Mouse (Mus musculus) midbrain, postnatal 0 days (tissue): ENCODE measurements around the gene Ppil2. TPM values are rescaled to one million over a fixed set of nuclear protein-coding genes. Genes with fewer than 3 reads are reported as not detected.

Experiments used
- ATAC-seq: fragments of 200-750 bp; cut with Nextera tagmentation; 2 replicates; pipeline ENCODE4 v1.8.0; 2017; ENCODE audit warnings: moderate number of reproducible peaks, mild to moderate bottlenecking, moderate TSS enrichment, moderate library complexity; ENCODE audit not compliant: low FRiP score
- DNase-seq: peaks from one replicate; pipeline ENCODE4 v3.0.0-alpha.2; 2015; ENCODE audit warnings: low spot score
- H3K27ac ChIP-seq: fragments of 300-500 bp; sonication (generic); 2 replicates; pipeline ENCODE4 v1.5.1; 2014; ENCODE audit warnings: low read depth, mild to moderate bottlenecking, low read length, mixed read lengths
- H3K27me3 ChIP-seq: fragments of 300-500 bp; sonication (generic); 2 replicates; pipeline ENCODE4 v1.6.1; 2014; ENCODE audit warnings: low read length, control low read depth, mixed read lengths; ENCODE audit not compliant: insufficient read depth
- H3K36me3 ChIP-seq: fragments of 300-500 bp; sonication (generic); 2 replicates; pipeline ENCODE4 v1.6.1; 2014; ENCODE audit warnings: low read length, control low read depth, mixed read lengths; ENCODE audit not compliant: insufficient read depth
- H3K4me1 ChIP-seq: fragments of 300-500 bp; sonication (generic); 2 replicates; pipeline ENCODE4 v1.6.1; 2014; ENCODE audit warnings: mild to moderate bottlenecking, control low read depth, antibody characterized with exemption, low read length, mixed read lengths; ENCODE audit not compliant: insufficient read depth
- H3K4me2 ChIP-seq: fragments of 300-500 bp; sonication (generic); 2 replicates; pipeline ENCODE4 v1.6.1; 2014; ENCODE audit warnings: low read depth, mild to moderate bottlenecking, low read length, mixed read lengths; ENCODE audit not compliant: poor library complexity, severe bottlenecking
- H3K4me3 ChIP-seq: fragments of 300-500 bp; sonication (generic); 2 replicates; pipeline ENCODE4 v1.5.1; 2014; ENCODE audit warnings: low read depth, mild to moderate bottlenecking, low read length, moderate library complexity
- H3K9ac ChIP-seq: fragments of 300-500 bp; sonication (generic); replicated peaks from 2 replicates; pipeline ENCODE4 v1.6.1; 2014; ENCODE audit warnings: mild to moderate bottlenecking, low read length, moderate library complexity, mixed read lengths; ENCODE audit not compliant: poor library complexity, severe bottlenecking
- H3K9me3 ChIP-seq: fragments of 300-500 bp; sonication (generic); 2 replicates; pipeline ENCODE4 v1.6.1; 2016; ENCODE audit warnings: low read length, control low read depth
- CTCF ChIP-seq: IDR thresholded peaks from 2 replicates; pipeline ENCODE4 v1.5.1; 2016; ENCODE audit warnings: antibody characterized with exemption, mild to moderate bottlenecking
- WGBS: fragments of 180-500 bp; shearing (Covaris S2); extraction: QIAGEN DNeasy Blood & Tissue Kit; methylation state at CpG from one replicate; pipeline ENCODE4 v1.1.7; 2014; 5-methylcytosine and 5-hydroxymethylcytosine counted together
- polyA plus RNA-seq: library from polyadenylated mRNA; unstranded; fragments of >200 nt; fragmentation: Nextera tagmentation; extraction: Ambion mirVana; gene quantifications from 2 replicates; pipeline ENCODE4 v1.2.1, GENCODE M21; 2015
- total RNA-seq: library from RNA; depleted of rRNA; stranded (reverse); fragments of >200 nt; gene quantifications from 2 replicates; pipeline ENCODE4 v1.2.3, GENCODE M21; 2014

Ppil2 gene
- total and polyA plus RNA-seq, 2 experiments from 2014 or later, result 88.2 to 100 TPM

DNA sequence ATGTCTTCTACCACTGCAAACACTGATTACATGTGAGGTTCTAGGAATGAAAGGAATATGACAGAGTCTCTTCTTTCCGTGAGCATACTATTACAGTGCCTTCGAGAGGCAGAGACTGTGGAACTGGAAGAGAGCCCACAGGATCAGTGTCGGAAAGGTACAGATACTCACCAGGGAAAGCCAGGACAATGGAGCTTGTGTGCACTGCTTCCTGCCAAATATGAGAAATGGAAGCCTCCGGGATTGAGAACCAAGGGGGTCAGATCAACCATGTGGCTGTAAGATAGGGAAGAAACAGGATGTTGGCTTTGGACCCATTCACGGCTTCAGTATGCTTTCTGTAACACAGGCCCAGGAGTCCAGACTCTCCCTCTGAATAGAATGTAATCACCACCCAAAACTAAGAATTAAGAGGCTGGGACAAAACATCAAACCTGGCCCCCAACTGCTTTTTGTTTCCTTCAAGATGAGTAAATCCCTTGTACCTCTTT lies 6.3 kb upstream of the Ppil2 start:
- Histone ChIP-seq H3K4me1 (no peaks in the 10 kb centered on the region), H3K9me3 (no peaks in the 10 kb centered on the region), H3K4me3 (no peak overlapping the region), H3K36me3 (no peaks in the 10 kb centered on the region), H3K4me2 (no peak overlapping the region), H3K9ac (no peak overlapping the region), H3K27ac (no peak overlapping the region), H3K27me3 (no peaks in the 10 kb centered on the region)
- whole genome bisulfite sequencing, result 84% methylated on average over 5 of the region's 5 CpGs
- no peak for DNase-seq
- ATAC-seq, result no peak
- no peak for TF ChIP-seq CTCF

DNA sequence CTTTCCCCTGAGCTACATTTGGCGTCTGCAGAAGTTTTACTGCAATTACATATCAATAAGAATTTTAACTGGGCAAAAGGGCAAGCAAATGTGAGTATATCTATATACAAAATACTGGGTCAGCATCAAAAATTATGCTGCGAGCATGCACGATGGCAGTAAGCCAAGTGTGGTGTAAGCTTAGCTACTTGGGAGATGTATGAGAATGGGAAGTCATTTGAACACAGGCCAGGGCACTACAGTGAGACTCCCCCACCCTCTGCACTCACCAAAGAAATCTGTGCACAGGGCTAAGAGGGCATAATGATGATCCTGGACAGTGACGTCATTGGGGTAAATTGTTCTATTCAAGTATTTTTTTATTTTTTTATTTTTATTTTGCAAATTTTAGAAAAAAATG lies 6.5 kb downstream of the Ppil2 start:
- no peak overlapping the region for H3K4me2 ChIP-seq
- H3K27ac ChIP-seq, result no peak overlapping the region
- DNase-seq (no peak), ATAC-seq (no peak)
- TF ChIP-seq CTCF, result no peak
- no peaks in the 10 kb centered on the region for H3K27me3 ChIP-seq
- H3K36me3 ChIP-seq, result peaks cover 24% of the 10 kb centered on the region
- 79% methylated on average over 4 of the region's 4 CpGs for WGBS
- H3K9ac ChIP-seq, result no peak overlapping the region
- no peak overlapping the region for H3K4me3 ChIP-seq
- no peaks in the 10 kb centered on the region for H3K9me3 ChIP-seq
- peaks cover under 1% of the 10 kb centered on the region; the same call in 1 of the 2 replicates for H3K4me1 ChIP-seq

DNA sequence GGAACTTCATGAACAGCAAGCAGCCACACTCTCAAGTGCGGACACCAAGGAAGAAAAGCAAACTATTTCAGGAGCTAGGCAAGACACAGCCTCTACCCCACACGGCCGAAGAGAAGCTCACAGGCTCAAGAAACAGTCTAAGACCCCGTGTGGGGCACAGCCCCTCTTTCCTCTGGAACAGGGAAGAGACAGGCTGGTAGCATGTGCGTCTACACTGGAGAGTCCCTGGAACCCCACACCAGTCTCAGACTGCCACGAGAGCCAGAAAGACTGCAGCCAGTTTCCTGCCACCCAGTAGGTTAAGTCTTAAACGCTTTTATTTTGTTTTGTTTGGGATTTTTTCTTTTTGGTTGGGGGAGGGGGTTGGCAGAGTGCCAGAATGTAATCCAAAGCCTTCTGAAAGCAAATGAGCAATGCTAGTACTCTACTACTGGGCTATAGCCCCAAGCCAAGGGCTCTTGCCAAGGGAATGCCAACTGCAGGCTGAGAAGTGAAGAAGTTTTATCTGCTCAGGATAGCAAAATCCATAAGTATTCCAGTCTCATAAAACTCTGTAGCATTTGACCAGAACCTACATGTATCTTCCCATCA lies 8.3 kb downstream of the Ppil2 start:
- WGBS, result 63% methylated on average over 7 of the region's 7 CpGs
- ATAC-seq, result no peak
- peak; percentile 52 for DNase-seq
- Histone ChIP-seq H3K27ac (no peak overlapping the region), H3K4me2 (no peak overlapping the region), H3K9me3 (no peaks in the 10 kb centered on the region), H3K9ac (no peak overlapping the region), H3K27me3 (no peaks in the 10 kb centered on the region), H3K36me3 (peaks cover 30% of the 10 kb centered on the region), H3K4me3 (no peak overlapping the region), H3K4me1 (no peaks in the 10 kb centered on the region)
- TF ChIP-seq CTCF, result no peak

DNA sequence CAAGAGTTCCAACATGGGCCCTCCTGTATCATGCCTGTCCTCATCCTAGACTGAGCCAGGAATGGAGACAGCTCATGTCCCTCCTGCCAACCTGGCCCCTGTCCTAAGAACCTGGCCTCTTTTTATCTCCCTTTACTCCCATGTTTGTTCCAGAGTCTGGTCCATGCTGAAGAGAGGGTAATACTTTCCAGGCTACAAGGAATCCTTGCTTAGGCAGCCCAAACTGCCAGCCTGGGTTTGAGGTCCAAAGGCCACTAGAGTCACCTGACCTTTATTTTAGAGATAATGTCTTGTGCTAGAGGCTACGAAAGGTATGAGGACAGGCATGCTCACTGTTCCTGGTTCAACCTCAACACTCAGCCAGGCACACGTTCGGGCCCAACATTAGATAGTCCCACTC lies 14.1 kb downstream of the Ppil2 start:
- no peak overlapping the region for H3K9ac ChIP-seq
- no peaks in the 10 kb centered on the region for H3K9me3 ChIP-seq
- no peak overlapping the region for H3K4me2 ChIP-seq
- TF ChIP-seq CTCF, result no peak
- no peak overlapping the region for H3K4me3 ChIP-seq
- ATAC-seq (no peak), DNase-seq (no peak)
- 96% methylated on average over 3 of the region's 3 CpGs for WGBS
- no peak overlapping the region for H3K27ac ChIP-seq
- H3K36me3 ChIP-seq, result peaks cover 52% of the 10 kb centered on the region
- no peaks in the 10 kb centered on the region for H3K27me3 ChIP-seq
- H3K4me1 ChIP-seq, result no peaks in the 10 kb centered on the region

DNA sequence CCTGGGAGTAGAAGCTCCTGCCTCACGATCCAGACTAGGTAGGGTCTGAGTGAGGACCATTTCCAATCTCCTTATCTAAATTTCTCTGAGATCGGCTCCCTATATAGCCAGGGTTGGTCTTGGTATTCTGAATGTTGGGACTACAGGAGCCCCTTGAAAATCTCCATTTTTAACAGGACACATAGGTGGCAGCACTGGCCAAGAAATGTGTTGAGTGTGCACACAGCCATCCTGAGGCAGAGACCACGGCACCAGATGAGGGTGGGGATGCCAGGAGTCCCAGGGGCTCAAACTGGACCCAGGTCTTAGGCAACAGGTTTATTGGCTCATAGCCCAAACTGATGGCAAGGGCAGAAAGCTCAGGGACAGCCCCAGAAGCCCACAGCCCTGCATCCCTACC lies 22.7 kb downstream of the Ppil2 start:
- 0 out of 2 replicates have a peak, but pooled peaks have one; percentile 21 for ATAC-seq
- Histone ChIP-seq H3K27me3 (no peaks in the 10 kb centered on the region), H3K36me3 (peaks cover 71% of the 10 kb centered on the region), H3K27ac (no peak overlapping the region; the same call in 1 of the 2 replicates), H3K4me1 (no peaks in the 10 kb centered on the region), H3K9ac (no peak overlapping the region), H3K4me3 (no peak overlapping the region), H3K9me3 (no peaks in the 10 kb centered on the region), H3K4me2 (no peak overlapping the region)
- 69% methylated on average over 3 of the region's 3 CpGs for WGBS
- DNase-seq, result peak; percentile 53
- peak; percentile 60 for TF ChIP-seq CTCF

DNA sequence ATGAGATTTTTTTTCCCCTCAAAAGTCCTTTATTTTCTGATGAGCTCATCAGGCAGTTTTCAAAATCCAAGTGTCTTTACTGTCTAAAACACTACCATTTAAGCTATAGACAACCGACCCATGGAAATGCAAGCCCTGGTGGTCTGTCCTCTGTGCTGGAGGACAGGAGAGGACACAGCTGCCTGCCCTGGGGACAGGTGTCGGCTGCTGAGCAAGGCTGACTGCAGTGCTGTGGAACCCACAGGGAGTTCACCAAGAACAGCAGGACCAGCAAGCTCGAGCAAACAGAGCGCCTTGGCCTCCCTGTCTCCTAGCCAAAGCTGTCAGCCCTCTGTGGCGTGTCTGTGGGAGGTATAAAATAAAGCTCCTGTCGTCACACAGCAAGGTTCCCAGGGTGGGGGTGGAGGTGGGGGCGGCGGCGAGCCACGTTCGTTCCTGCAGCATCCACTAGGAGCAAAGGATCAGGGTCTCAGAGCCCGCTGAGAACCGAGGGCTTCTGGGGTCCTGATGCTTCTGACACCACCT lies 24.3 kb downstream of the Ppil2 start:
- H3K36me3 ChIP-seq, result peaks cover 72% of the 10 kb centered on the region
- ATAC-seq (no peak), DNase-seq (no peak)
- no peak overlapping the region for H3K27ac ChIP-seq
- no peak overlapping the region for H3K4me2 ChIP-seq
- H3K4me1 ChIP-seq, result no peaks in the 10 kb centered on the region
- WGBS, result 75% methylated on average over 13 of the region's 13 CpGs
- H3K27me3 ChIP-seq, result no peaks in the 10 kb centered on the region
- H3K9ac ChIP-seq, result no peak overlapping the region
- no peak for TF ChIP-seq CTCF
- H3K9me3 ChIP-seq, result no peaks in the 10 kb centered on the region
- H3K4me3 ChIP-seq, result no peak overlapping the region
